Mouse (Mus musculus) liver, adult 2 months (tissue): ENCODE results near the gene Kif3b.

Source experiments
- CTCF ChIP-seq: fragments of 200-500 bp; IDR thresholded peaks from 2 replicates; pipeline ENCODE4 v1.5.1; 2011; ENCODE audit warnings: low read depth, low read length, control low read depth
- POLR2A ChIP-seq: fragments of 200-500 bp; IDR thresholded peaks from 2 replicates; pipeline ENCODE4 v1.6.1; 2011; ENCODE audit warnings: low read length, control low read depth; ENCODE audit not compliant: insufficient read depth; ENCODE audit errors: extremely low read depth

DNA sequence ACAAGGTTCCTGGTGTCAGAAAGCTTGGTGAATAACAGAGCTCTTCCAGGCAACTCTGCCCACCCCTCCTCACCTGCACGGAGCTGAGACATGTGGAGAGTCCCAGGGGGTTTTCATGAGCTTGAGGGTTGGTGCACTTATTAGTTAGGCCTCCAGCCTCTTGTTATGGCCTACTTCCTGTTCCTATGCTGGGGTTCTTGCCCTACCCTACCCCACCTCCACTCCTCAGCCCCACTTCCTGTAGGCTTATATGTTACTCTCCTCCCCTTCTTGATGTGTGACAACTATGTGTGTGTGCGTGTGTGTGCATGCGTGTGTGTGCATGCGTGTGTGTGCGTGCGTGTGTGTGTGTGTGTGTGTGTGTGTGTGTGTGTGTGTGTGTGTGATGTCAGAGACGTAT is 28.2 kb upstream of the Kif3b start:
- TF ChIP-seq CTCF (no peak), POLR2A (no peak)
